Mouse (Mus musculus) neural tube, embryonic 14.5 days (tissue): ENCODE results near the gene Tcf20. TPM values are rescaled to one million over a fixed set of nuclear protein-coding genes. Genes with fewer than 3 reads are reported as not detected.

Source experiments
- microRNA-seq: library from miRNA; unstranded; fragments of <30 nt; microRNA quantifications from one replicate; pipeline ENCODE4, GENCODE M21; 2016
- polyA plus RNA-seq: library from polyadenylated mRNA; unstranded; fragments of >200 nt; fragmentation: Nextera tagmentation; extraction: Ambion mirVana; gene quantifications from 2 replicates; pipeline ENCODE4 v1.2.1, GENCODE M21; 2014

Gene Tcf20
- polyA plus RNA-seq, 1 experiment from 2014 or later: 16.3 TPM

Small RNA genes lying within 50 kb of the gene (microRNA-seq; reads per million reads assigned to microRNA genes)
- gene Gm27618 (not detected), gene Mir3080 (4.8 reads per million, percentile 9 among the genes with 10 or more reads in this experiment)

Other genes starting within 250 kb of the Tcf20 start
- gene Cyp2d40, start 223.7 kb downstream of the Tcf20 start, polyA plus RNA-seq: not detected in 2 replicates
- 0.22 TPM in 1 of 2 replicates, not detected in the other for gene Cyp2d26, start 193.6 kb downstream of the Tcf20 start, polyA plus RNA-seq
- gene Nfam1, start 45.4 kb upstream of the Tcf20 start, polyA plus RNA-seq: 0.31 and 1.8 TPM in 2 replicates
- gene Serhl, start 101.6 kb upstream of the Tcf20 start, polyA plus RNA-seq: 22.3 and 37.8 TPM in 2 replicates
- 52.1 and 70.5 TPM in 2 replicates for gene Rrp7a, start 134.9 kb upstream of the Tcf20 start, polyA plus RNA-seq
- gene Poldip3, start 161.5 kb upstream of the Tcf20 start, polyA plus RNA-seq: 153 and 155 TPM in 2 replicates
- gene Cyb5r3, start 184.7 kb upstream of the Tcf20 start, polyA plus RNA-seq: 122 and 139 TPM in 2 replicates